9 mouse cellular contexts compared by ENCODE assay signal in the genomic region with DNA sequence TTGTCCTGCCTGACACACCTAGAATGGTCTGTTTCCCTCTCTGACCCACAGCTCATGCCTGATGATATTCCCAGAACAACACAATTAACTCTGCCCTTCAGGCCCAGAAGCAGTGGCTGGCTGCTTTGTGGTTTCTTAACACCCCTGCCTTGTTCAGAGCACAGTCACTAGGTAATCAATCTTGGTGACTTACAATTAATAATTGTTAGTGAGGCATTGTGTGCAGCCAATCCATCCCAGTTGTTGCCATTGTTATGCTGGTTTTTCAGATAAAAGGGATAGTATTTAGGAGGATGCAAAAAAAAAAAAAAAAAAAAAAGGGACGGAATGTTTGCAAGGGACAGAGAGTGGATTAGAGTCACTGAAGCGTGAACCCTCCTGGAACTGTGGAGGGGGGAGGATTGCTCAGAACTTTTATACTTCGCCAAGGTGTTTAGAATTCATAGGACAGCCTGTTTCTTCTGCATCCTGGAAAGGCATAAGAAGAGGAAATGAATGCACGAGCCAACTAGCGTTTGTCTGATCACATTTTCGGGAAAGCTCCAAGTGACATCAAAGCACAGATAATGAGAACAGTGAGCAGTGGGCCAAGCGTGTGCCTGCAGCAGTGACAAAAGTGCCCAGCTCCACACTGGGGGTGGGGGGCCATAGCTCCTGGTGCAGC.
DNase-seq lines count a peak whose midpoint lies in the region; ATAC-seq and TF ChIP-seq lines count a peak whose summit lies in the region.
"Had no signal": no experiment of that assay in that cellular context is flagged by ENCODE, and none has a peak within 500 bp of the region (broad histone marks: within the 10 kb centered on the region; RNA-seq: fewer than 3 reads in every experiment).

No protein-coding gene starts in this region.

- no peak for TF ChIP-seq CTCF in Patski (IDR thresholded peaks at IDR 0.05)
- TF ChIP-seq CTCF in stomach, postnatal 0 days (IDR thresholded peaks at IDR 0.05; ENCODE audit: low read depth), result no peak

- no peak overlapping the region for H3K4me2 ChIP-seq in kidney, embryonic 15.5 days
- H3K4me2 ChIP-seq in forebrain, embryonic 14.5 days (ENCODE audit: low read length), result no peak overlapping the region
- peak overlapping the region; percentile 19; the same call in 1 of the 2 replicates for H3K4me2 ChIP-seq in midbrain, embryonic 12.5 days (replicated peaks)
- H3K4me2 ChIP-seq in stomach, postnatal 0 days (replicated peaks; ENCODE audit: low read depth), result no peak overlapping the region

- no peak overlapping the region for H3K9ac ChIP-seq in kidney, embryonic 15.5 days
- no peak overlapping the region for H3K9ac ChIP-seq in forebrain, embryonic 14.5 days (ENCODE audit: low read length)
- H3K9ac ChIP-seq in midbrain, embryonic 12.5 days (replicated peaks), result no peak overlapping the region
- no peak overlapping the region for H3K9ac ChIP-seq in stomach, postnatal 0 days (ENCODE audit: low read length)

- H3K9me3 ChIP-seq in kidney, embryonic 15.5 days (replicated peaks), result no peaks in the 10 kb centered on the region
- no peaks in the 10 kb centered on the region for H3K9me3 ChIP-seq in forebrain, embryonic 14.5 days (replicated peaks; ENCODE audit: control insufficient read depth, low read length)
- no peaks in the 10 kb centered on the region for H3K9me3 ChIP-seq in midbrain, embryonic 12.5 days
- H3K9me3 ChIP-seq in stomach, postnatal 0 days (ENCODE audit: control insufficient read depth, low read length), result no peaks in the 10 kb centered on the region

- no peak for DNase-seq in kidney, adult 8-10 months
- DNase-seq in Patski (ENCODE audit: low read depth, low spot score), result peak; percentile 24
- DNase-seq in forebrain, embryonic 14.5 days (ENCODE audit: low spot score), result peak; percentile 61
- DNase-seq in stomach, postnatal 0 days (ENCODE audit: low spot score), result no peak
- DNase-seq in lung, postnatal 25 days (ENCODE audit: low spot score), result no peak
- DNase-seq: gastrocnemius, adult 2 months had no signal

- no peaks in the 10 kb centered on the region for H3K27me3 ChIP-seq in kidney, embryonic 15.5 days
- H3K27me3 ChIP-seq in Patski, result no peaks in the 10 kb centered on the region
- H3K27me3 ChIP-seq in forebrain, embryonic 14.5 days (replicated peaks; ENCODE audit: control insufficient read depth, insufficient read depth, low read length), result no peaks in the 10 kb centered on the region
- H3K27me3 ChIP-seq in midbrain, embryonic 12.5 days, result no peaks in the 10 kb centered on the region; the same call in 1 of the 2 replicates
- H3K27me3 ChIP-seq in stomach, postnatal 0 days (ENCODE audit: control insufficient read depth, insufficient read depth, low read length), result no peaks in the 10 kb centered on the region

- no peak overlapping the region for H3K27ac ChIP-seq in kidney, embryonic 15.5 days
- 0 out of 2 replicates have a peak overlapping the region, but pooled peaks have one; percentile 14 for H3K27ac ChIP-seq in forebrain, embryonic 14.5 days (ENCODE audit: low read depth, low read length)
- peak overlapping the region; percentile 55 for H3K27ac ChIP-seq in midbrain, embryonic 12.5 days (replicated peaks)
- H3K27ac ChIP-seq in stomach, postnatal 0 days (replicated peaks), result no peak overlapping the region
- H3K27ac ChIP-seq: gastrocnemius, adult 2 months had no signal

- 25% methylated on average over 7 of the region's 7 CpGs for WGBS in kidney, embryonic 15.5 days
- 3% methylated on average over 7 of the region's 7 CpGs for WGBS in forebrain, embryonic 14.5 days
- 4% methylated on average over 6 of the region's 7 CpGs for WGBS in midbrain, embryonic 12.5 days
- 51% methylated on average over 7 of the region's 7 CpGs for WGBS in stomach, postnatal 0 days

- CTCF ChIA-PET in Patski (lab: Charles Lee), result interaction anchor here (0.8 to 1.0 kb wide), 3 partner anchors 10 to 34 kb away, joined by 3 read pairs; no protein-coding TSS in a partner anchor

- in situ Hi-C loops in Patski (cut with MboI; ENCODE audit: low pct_unique_long_range_greater_than_20kb), result no loop called here

- TF ChIP-seq EP300 in stomach, postnatal 0 days (optimal IDR thresholded peaks at IDR 0.05), result no peak

- H3K4me3 ChIP-seq in kidney, embryonic 15.5 days (replicated peaks), result no peak overlapping the region
- no peak overlapping the region for H3K4me3 ChIP-seq in forebrain, embryonic 14.5 days (ENCODE audit: low read depth, low read length)
- no peak overlapping the region for H3K4me3 ChIP-seq in midbrain, embryonic 12.5 days
- H3K4me3 ChIP-seq in stomach, postnatal 0 days (ENCODE audit: low read depth, low read length), result no peak overlapping the region
- H3K4me3 ChIP-seq: gastrocnemius, adult 2 months had no signal

- no peaks in the 10 kb centered on the region for H3K36me3 ChIP-seq in kidney, embryonic 15.5 days
- H3K36me3 ChIP-seq in forebrain, embryonic 14.5 days (ENCODE audit: control insufficient read depth, insufficient read depth, low read length), result no peaks in the 10 kb centered on the region
- H3K36me3 ChIP-seq in midbrain, embryonic 12.5 days, result no peaks in the 10 kb centered on the region
- H3K36me3 ChIP-seq in stomach, postnatal 0 days (ENCODE audit: control insufficient read depth, insufficient read depth, low read length), result no peaks in the 10 kb centered on the region

- POLR2A ChIA-PET in Patski (lab: Charles Lee), result no interaction called here

- 0 out of 2 replicates have a peak, but pooled peaks have one; percentile 49 for ATAC-seq in kidney, embryonic 15.5 days (replicated peaks; ENCODE audit: low FRiP score)
- ATAC-seq in Patski, result peak; percentile 11
- peak; percentile 33; the same call in 1 of the 2 replicates for ATAC-seq in forebrain, embryonic 14.5 days
- ATAC-seq in midbrain, embryonic 12.5 days (ENCODE audit: low FRiP score, low read depth), result peak; percentile 59; the same call in 1 of the 2 replicates
- ATAC-seq in stomach, postnatal 0 days (ENCODE audit: low FRiP score, low TSS enrichment), result no peak
- ATAC-seq in CD4-positive, CD25-positive, alpha-beta regulatory T cell, adult 4 months, result no peak

- H3K4me1 ChIP-seq in kidney, embryonic 15.5 days, result peaks cover 19% of the 10 kb centered on the region
- peaks cover 14% of the 10 kb centered on the region for H3K4me1 ChIP-seq in forebrain, embryonic 14.5 days (ENCODE audit: control insufficient read depth, insufficient read depth, low read length)
- H3K4me1 ChIP-seq in midbrain, embryonic 12.5 days, result peaks cover 39% of the 10 kb centered on the region
- no peaks in the 10 kb centered on the region for H3K4me1 ChIP-seq in stomach, postnatal 0 days (replicated peaks; ENCODE audit: control insufficient read depth, insufficient read depth)

Comparison
In these comparisons a context has a peak if more than half of its experiments do, and no peak if none do; other contexts are left out.
1. ATAC-seq: peak in kidney, embryonic 15.5 days (single experiment), Patski (single experiment), forebrain, embryonic 14.5 days (single experiment) and midbrain, embryonic 12.5 days (single experiment); none in stomach, postnatal 0 days (single experiment) and CD4-positive, CD25-positive, alpha-beta regulatory T cell, adult 4 months (single experiment).
2. H3K27ac ChIP-seq: peak in forebrain, embryonic 14.5 days (single experiment) and midbrain, embryonic 12.5 days (single experiment); none in kidney, embryonic 15.5 days (single experiment) and stomach, postnatal 0 days (single experiment).
3. DNase-seq: peak in Patski (single experiment) and forebrain, embryonic 14.5 days (single experiment); none in kidney, adult 8-10 months (0 of 2), stomach, postnatal 0 days (single experiment) and lung, postnatal 25 days (single experiment).